Mouse (Mus musculus) bone marrow, adult 2 months (tissue): ENCODE results near the gene Hsd17b12. TPM values are rescaled to one million over a fixed set of nuclear protein-coding genes. Genes with fewer than 3 reads are reported as not detected.

Source experiments
- H3K27ac ChIP-seq: fragments of 200-500 bp; 2 replicates; pipeline ENCODE4 v1.5.1; 2012; ENCODE audit warnings: low read depth, mild to moderate bottlenecking, control low read depth, inconsistent platforms, low read length; ENCODE audit not compliant: control insufficient read depth, poor library complexity, insufficient read depth
- H3K4me1 ChIP-seq: fragments of 200-500 bp; 2 replicates; pipeline ENCODE4 v1.6.1; 2011; ENCODE audit warnings: low read length; ENCODE audit not compliant: control insufficient read depth, insufficient read depth
- H3K4me3 ChIP-seq: fragments of 200-500 bp; replicated peaks from 2 replicates; pipeline ENCODE3; 2011; ENCODE audit warnings: mild to moderate bottlenecking, low read depth, low read length, control low read depth; ENCODE audit not compliant: control insufficient read depth
- CTCF ChIP-seq: fragments of 200-500 bp; IDR thresholded peaks from 2 replicates; pipeline ENCODE4 v1.5.1; 2011; ENCODE audit warnings: low read length, control low read depth; ENCODE audit not compliant: control insufficient read depth, insufficient read depth
- POLR2A ChIP-seq: fragments of 200-500 bp; IDR thresholded peaks from 2 replicates; pipeline ENCODE4 v1.6.1; 2011; ENCODE audit warnings: low read depth, mild to moderate bottlenecking, control low read depth, low read length, borderline replicate concordance; ENCODE audit not compliant: control insufficient read depth
- WGBS: fragments of 180-500 bp; shearing (Covaris S2); methylation state at CpG from one replicate; pipeline ENCODE4 v1.1.7; 2018; 5-methylcytosine and 5-hydroxymethylcytosine counted together
- polyA plus RNA-seq: library from polyadenylated mRNA; stranded (reverse); fragments of >200 nt; gene quantifications from 2 replicates; pipeline ENCODE4 v1.2.4, GENCODE M21; 2011; ENCODE audit warnings: low replicate concordance; ENCODE audit not compliant: missing spikeins, insufficient read depth, insufficient read length

The Hsd17b12 gene
- polyA plus RNA-seq, 1 experiment, result 27.0 TPM

DNA sequence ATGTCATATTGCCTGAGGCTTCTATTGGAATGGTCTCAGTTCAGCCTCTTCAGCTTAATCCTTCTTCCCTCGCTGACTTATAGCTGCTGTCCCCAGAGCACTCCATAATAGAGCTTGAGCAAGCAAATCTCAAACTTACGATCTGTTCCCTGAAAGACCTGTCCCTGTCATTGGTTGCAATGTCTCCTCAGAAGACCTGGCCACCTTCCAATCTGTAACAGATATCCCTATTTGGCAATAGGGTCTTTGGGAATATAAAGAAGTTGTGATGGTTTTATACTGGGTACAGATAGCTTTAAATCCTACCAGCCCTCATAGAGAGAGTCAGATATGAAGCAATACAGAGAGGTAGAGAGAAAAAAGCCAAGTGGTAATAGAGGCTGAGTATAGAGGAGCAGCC, 5.4 kb upstream of the Hsd17b12 start:
- Histone ChIP-seq H3K4me3 (no peak overlapping the region), H3K4me1 (no peaks in the 10 kb centered on the region; the same call in 1 of the 2 replicates), H3K27ac (no peak overlapping the region)
- 77% methylated on average over 2 of the region's 2 CpGs for WGBS
- TF ChIP-seq CTCF (no peak), POLR2A (no peak)

DNA sequence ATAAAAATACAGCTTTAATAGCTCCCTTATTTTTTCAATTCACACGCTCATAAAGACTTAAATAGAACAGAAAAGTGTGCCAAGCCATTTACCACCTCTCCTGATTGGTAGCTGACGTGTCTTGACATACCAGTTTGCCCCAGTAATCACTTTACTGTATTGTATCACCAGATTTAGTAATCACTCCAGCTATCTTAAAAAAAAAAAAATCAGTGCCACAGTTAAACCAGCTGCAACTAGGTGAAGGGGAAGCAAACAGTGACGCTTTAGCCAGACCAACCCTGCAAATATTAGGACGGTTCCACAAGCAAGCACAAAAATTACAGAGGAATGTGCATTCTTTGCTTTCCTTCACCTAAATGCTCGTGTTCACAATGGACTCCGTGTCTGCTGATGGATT, 4.4 kb upstream of the Hsd17b12 start:
- no peak overlapping the region for H3K4me3 ChIP-seq
- WGBS, result 63% methylated on average over 6 of the region's 6 CpGs
- TF ChIP-seq CTCF, result no peak
- TF ChIP-seq POLR2A, result no peak
- H3K27ac ChIP-seq, result no peak overlapping the region
- no peaks in the 10 kb centered on the region; the same call in 1 of the 2 replicates for H3K4me1 ChIP-seq

DNA sequence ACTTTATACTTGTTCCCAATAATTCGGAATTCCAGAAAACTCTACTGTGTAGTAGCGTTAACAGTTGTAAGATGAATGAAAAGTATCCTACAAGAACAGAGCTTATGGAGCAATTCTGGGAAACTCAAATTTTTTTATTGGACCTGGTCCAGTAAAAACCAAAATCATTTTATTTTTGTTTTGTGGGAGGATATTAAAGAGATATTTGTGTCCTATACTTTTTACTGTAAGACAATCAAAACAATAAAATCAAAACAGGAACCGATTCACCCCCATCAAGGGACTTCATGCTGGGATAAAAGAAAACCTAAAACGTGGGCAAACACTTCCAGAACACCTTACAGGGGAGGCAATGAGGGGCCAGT, 738 bp upstream of the Hsd17b12 start:
- Histone ChIP-seq H3K4me3 (peak overlapping the region; percentile 47), H3K27ac (no peak overlapping the region), H3K4me1 (no peaks in the 10 kb centered on the region; the same call in 1 of the 2 replicates)
- 24% methylated on average over 4 of the region's 4 CpGs for WGBS
- no peak for TF ChIP-seq POLR2A

DNA sequence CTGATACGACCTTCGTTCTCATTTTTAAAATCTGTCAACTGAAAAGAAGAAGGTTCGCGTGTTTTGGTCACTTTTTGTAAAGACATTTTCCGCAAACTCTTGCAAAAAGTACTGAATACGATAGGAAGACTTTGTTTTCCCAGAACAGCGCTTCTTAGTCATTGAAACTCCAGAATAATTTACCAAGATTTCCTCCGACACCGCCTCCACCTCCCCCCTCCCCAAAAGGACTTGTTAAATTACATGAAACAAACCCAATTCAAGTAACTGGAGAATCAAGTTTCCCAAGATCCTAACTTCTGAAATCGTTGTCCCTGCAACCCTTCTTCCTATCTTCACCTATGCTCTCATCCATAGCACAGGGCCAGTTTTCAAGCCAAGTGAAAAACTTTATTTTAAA, 713 bp downstream of the Hsd17b12 start:
- H3K27ac ChIP-seq, result no peak overlapping the region
- peak overlapping the region; percentile 96 for H3K4me3 ChIP-seq
- no peaks in the 10 kb centered on the region; the same call in none of the 2 replicates for H3K4me1 ChIP-seq
- no peak for TF ChIP-seq POLR2A
- no peak for TF ChIP-seq CTCF
- WGBS, result 1% methylated on average over 10 of the region's 10 CpGs

GRCm38 (mm10) chr2:94145146-94145542, 12.6 kb downstream of the Hsd17b12 start:
- WGBS, result 80% methylated on average over 2 of the region's 2 CpGs
- Histone ChIP-seq H3K27ac (no peak overlapping the region), H3K4me1 (no peaks in the 10 kb centered on the region), H3K4me3 (no peak overlapping the region)
- TF ChIP-seq POLR2A (no peak), CTCF (no peak)

- H3K4me1 ChIP-seq, result no peaks in the 10 kb centered on the region
- WGBS, result 75% methylated on average over 7 of the region's 7 CpGs
- no peak overlapping the region for H3K27ac ChIP-seq
- TF ChIP-seq POLR2A (no peak), CTCF (no peak)
- H3K4me3 ChIP-seq, result no peak overlapping the region
These were observed 13.1 kb downstream of the Hsd17b12 start for GRCm38 (mm10) chr2:94144520-94145145.

- TF ChIP-seq CTCF, result no peak
- TF ChIP-seq POLR2A, result no peak
- no peak overlapping the region for H3K27ac ChIP-seq
- H3K4me1 ChIP-seq, result no peaks in the 10 kb centered on the region
- WGBS, result 84% methylated on average over 3 of the region's 3 CpGs
- no peak overlapping the region for H3K4me3 ChIP-seq
These were observed 16.5 kb downstream of the Hsd17b12 start for GRCm38 (mm10) chr2:94141293-94141692.

GRCm38 (mm10) chr2:94138469-94139390, 19.0 kb downstream of the Hsd17b12 start:
- no peak for TF ChIP-seq POLR2A
- no peak for TF ChIP-seq CTCF
- 77% methylated on average over 3 of the region's 3 CpGs for WGBS
- no peaks in the 10 kb centered on the region for H3K4me1 ChIP-seq
- no peak overlapping the region for H3K27ac ChIP-seq
- H3K4me3 ChIP-seq, result no peak overlapping the region

DNA sequence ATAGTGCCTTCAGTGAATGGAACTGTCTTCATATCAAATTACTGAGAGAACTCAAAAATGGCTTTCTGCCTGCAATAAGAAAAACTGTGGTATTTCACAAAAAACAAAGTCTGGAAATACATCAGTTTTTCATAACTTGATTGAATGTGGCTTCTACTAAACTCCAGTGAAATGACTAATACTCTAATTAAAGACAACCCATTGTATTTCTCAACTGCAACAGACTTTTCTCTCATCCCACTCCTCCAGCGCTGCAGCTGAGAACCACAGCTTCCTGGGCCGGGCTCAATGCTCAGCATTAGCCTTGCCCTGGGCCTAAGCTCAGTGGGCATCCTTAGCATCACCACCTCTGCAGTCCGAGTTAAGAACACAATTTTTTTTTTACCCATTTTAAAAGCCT, 20.9 kb downstream of the Hsd17b12 start:
- Histone ChIP-seq H3K27ac (no peak overlapping the region), H3K4me1 (no peaks in the 10 kb centered on the region), H3K4me3 (no peak overlapping the region)
- WGBS, result 21% methylated on average over 3 of the region's 3 CpGs
- TF ChIP-seq CTCF, result no peak
- TF ChIP-seq POLR2A, result no peak
